Mouse (Mus musculus): Measurements from ENCODE around the gene Isy1. TPM values are rescaled to one million over a fixed set of nuclear protein-coding genes. Genes with fewer than 3 reads are reported as not detected.
"Not testable (repeated sequence)": the region's sequence is repeated elsewhere in the genome, so short reads cannot be mapped to it uniquely, and the experiment has no call there.

Gene Isy1
- polyA plus RNA-seq, 1 experiment from 2014 or later = 21.4 TPM

- no peak overlapping the region for H3K4me3 ChIP-seq (ENCODE audit: low read depth, low read length)
- ATAC-seq (no peak), DNase-seq (ENCODE audit: low spot score) (no peak)
- no peaks in the 10 kb centered on the region for H3K9me3 ChIP-seq (ENCODE audit: low read length)
- TF ChIP-seq CTCF (IDR thresholded peaks at IDR 0.05) (no peak), EP300 (IDR thresholded peaks at IDR 0.05) (no peak)
- no peak overlapping the region for H3K27ac ChIP-seq (ENCODE audit: low read length)
- no peaks in the 10 kb centered on the region for H3K27me3 ChIP-seq (replicated peaks; ENCODE audit: insufficient read depth, low read length)
- no peak overlapping the region for H3K9ac ChIP-seq (replicated peaks; ENCODE audit: low read depth)
- WGBS = 72% methylated on average over 9 of the region's 9 CpGs
- no peak overlapping the region for H3K4me2 ChIP-seq (replicated peaks; ENCODE audit: low read depth, low read length)
- H3K4me1 ChIP-seq (ENCODE audit: insufficient read depth, low read depth, low read length) = no peaks in the 10 kb centered on the region
- no peaks in the 10 kb centered on the region for H3K36me3 ChIP-seq (ENCODE audit: insufficient read depth, low read length)
Measured at GRCm38 (mm10) chr6:87774909-87775308, 63.7 kb downstream of the Isy1 start.

GRCm38 (mm10) chr6:87774466-87774865 lies 64.1 kb downstream of the Isy1 start:
- no peak overlapping the region for H3K27ac ChIP-seq (ENCODE audit: low read length)
- no peaks in the 10 kb centered on the region for H3K27me3 ChIP-seq (replicated peaks; ENCODE audit: insufficient read depth, low read length)
- no peak overlapping the region for H3K9ac ChIP-seq (replicated peaks; ENCODE audit: low read depth)
- no peaks in the 10 kb centered on the region for H3K9me3 ChIP-seq (ENCODE audit: low read length)
- no peak overlapping the region for H3K4me3 ChIP-seq (ENCODE audit: low read depth, low read length)
- H3K36me3 ChIP-seq (ENCODE audit: insufficient read depth, low read length) = no peaks in the 10 kb centered on the region
- 20% methylated on average over 1 of the region's 1 CpGs for WGBS
- DNase-seq (ENCODE audit: low spot score) = no peak
- H3K4me2 ChIP-seq (replicated peaks; ENCODE audit: low read depth, low read length) = no peak overlapping the region
- TF ChIP-seq CTCF (IDR thresholded peaks at IDR 0.05) = no peak
- no peaks in the 10 kb centered on the region for H3K4me1 ChIP-seq (ENCODE audit: insufficient read depth, low read depth, low read length)
- ATAC-seq = no peak

DNA sequence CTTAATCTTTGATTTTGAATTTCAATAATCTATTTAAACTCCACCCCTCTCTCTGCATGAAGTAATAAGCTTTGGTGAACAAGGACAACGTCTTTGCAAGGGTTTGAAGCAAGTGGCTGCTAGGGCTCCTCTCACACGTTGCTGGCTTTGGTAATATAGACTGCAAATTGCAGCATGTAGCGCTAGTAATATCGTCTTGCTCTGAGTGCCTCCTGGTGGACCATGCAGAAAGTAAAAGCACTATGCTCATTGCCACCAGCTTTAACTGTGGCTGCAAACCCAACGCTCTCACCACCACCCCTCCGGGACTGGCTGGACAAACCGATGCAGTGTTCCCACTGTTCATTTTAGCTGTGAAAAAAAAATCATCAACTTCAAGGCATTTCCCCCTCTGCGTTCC lies 68.0 kb downstream of the Isy1 start:
- H3K9me3 ChIP-seq (ENCODE audit: low read length) = no peaks in the 10 kb centered on the region
- H3K9ac ChIP-seq (replicated peaks; ENCODE audit: low read depth) = no peak overlapping the region
- DNase-seq (ENCODE audit: low spot score) (peak; percentile 60), ATAC-seq (peak; percentile 55)
- 42% methylated on average over 8 of the region's 8 CpGs for WGBS
- no peak overlapping the region for H3K4me3 ChIP-seq (ENCODE audit: low read depth, low read length)
- TF ChIP-seq EP300 (IDR thresholded peaks at IDR 0.05) = no peak
- TF ChIP-seq CTCF (IDR thresholded peaks at IDR 0.05) = peak; percentile 71
- H3K4me2 ChIP-seq (replicated peaks; ENCODE audit: low read depth, low read length) = no peak overlapping the region
- H3K4me1 ChIP-seq (ENCODE audit: insufficient read depth, low read depth, low read length) = no peaks in the 10 kb centered on the region
- H3K27ac ChIP-seq (ENCODE audit: low read length) = no peak overlapping the region
- no peaks in the 10 kb centered on the region for H3K36me3 ChIP-seq (ENCODE audit: insufficient read depth, low read length)
- no peaks in the 10 kb centered on the region for H3K27me3 ChIP-seq (replicated peaks; ENCODE audit: insufficient read depth, low read length)

GRCm38 (mm10) chr6:87764296-87764695 lies 74.3 kb downstream of the Isy1 start:
- H3K27ac ChIP-seq (ENCODE audit: low read length); H3K9ac ChIP-seq (replicated peaks; ENCODE audit: low read depth); H3K4me3 ChIP-seq (ENCODE audit: low read depth, low read length); H3K4me2 ChIP-seq (replicated peaks; ENCODE audit: low read depth, low read length); H3K9me3 ChIP-seq (ENCODE audit: low read length); ATAC-seq; H3K27me3 ChIP-seq (replicated peaks; ENCODE audit: insufficient read depth, low read length); H3K36me3 ChIP-seq (ENCODE audit: insufficient read depth, low read length); H3K4me1 ChIP-seq (ENCODE audit: insufficient read depth, low read depth, low read length); DNase-seq (ENCODE audit: low spot score): not testable (repeated sequence)
- 92% methylated on average over 2 of the region's 2 CpGs for WGBS

Other genes with a start within 250 kb of the Isy1 start
- 0.41 and 0.52 TPM in 2 replicates for gene Prokr1, start 248.1 kb downstream of the Isy1 start, polyA plus RNA-seq (2015; fragmentation: Nextera tagmentation; extraction: Ambion mirVana)
- 8.7 and 10.0 TPM in 2 replicates for gene Aplf, start 166.6 kb downstream of the Isy1 start, polyA plus RNA-seq (2015; fragmentation: Nextera tagmentation; extraction: Ambion mirVana)
- gene Efcc1, start 107.9 kb downstream of the Isy1 start, polyA plus RNA-seq (2015; fragmentation: Nextera tagmentation; extraction: Ambion mirVana) = 4.0 and 5.9 TPM in 2 replicates
- 8.3 and 9.1 TPM in 2 replicates for gene Gp9, start 60.7 kb downstream of the Isy1 start, polyA plus RNA-seq (2015; fragmentation: Nextera tagmentation; extraction: Ambion mirVana)
- 13.5 and 15.1 TPM in 2 replicates for gene Rab43, start 26.6 kb downstream of the Isy1 start, polyA plus RNA-seq (2015; fragmentation: Nextera tagmentation; extraction: Ambion mirVana)
- 0.73 and 0.94 TPM in 2 replicates for gene Gm45140, start 3.0 kb downstream of the Isy1 start, polyA plus RNA-seq (2015; fragmentation: Nextera tagmentation; extraction: Ambion mirVana)
- 565 and 604 TPM in 2 replicates for gene Cnbp, start 12.3 kb upstream of the Isy1 start, polyA plus RNA-seq (2015; fragmentation: Nextera tagmentation; extraction: Ambion mirVana)
- gene Copg1, start 49.0 kb upstream of the Isy1 start, polyA plus RNA-seq (2015; fragmentation: Nextera tagmentation; extraction: Ambion mirVana) = 72.2 and 75.4 TPM in 2 replicates
- 33.5 and 34.5 TPM in 2 replicates for gene Hmces, start 75.1 kb upstream of the Isy1 start, polyA plus RNA-seq (2015; fragmentation: Nextera tagmentation; extraction: Ambion mirVana)
- 9.1 and 11.5 TPM in 2 replicates for gene H1fx, start 142.8 kb upstream of the Isy1 start, polyA plus RNA-seq (2015; fragmentation: Nextera tagmentation; extraction: Ambion mirVana)
- gene Rab7, start 206.5 kb upstream of the Isy1 start, polyA plus RNA-seq (2015; fragmentation: Nextera tagmentation; extraction: Ambion mirVana) = 242 and 253 TPM in 2 replicates
- gene Rpn1, start 245.7 kb upstream of the Isy1 start, polyA plus RNA-seq (2015; fragmentation: Nextera tagmentation; extraction: Ambion mirVana) = 209 and 226 TPM in 2 replicates